Mouse (Mus musculus): ENCODE measurements around the gene Retreg2. TPM values are rescaled to one million over a fixed set of nuclear protein-coding genes. Genes with fewer than 3 reads are reported as not detected.

Gene Retreg2
- 34.9 and 37.0 TPM in 2 replicates for total RNA-seq (2015)
- total RNA-seq (2017), result 34.8 and 35.9 TPM in 2 replicates

GRCm38 (mm10) chr1:75142301-75143261 is at the start of gene Retreg2, which contains the start of gene Cnppd1:
Gene Retreg2, plus strand, starts transcription at chr1:75142778.
Gene Cnppd1, minus strand, starts transcription at chr1:75142711.
- ATAC-seq (ENCODE audit: poor library complexity, severe bottlenecking), result peak; percentile 58

- ATAC-seq (ENCODE audit: poor library complexity, severe bottlenecking), result no peak
These were observed 20.4 kb upstream of the Retreg2 start for GRCm38 (mm10) chr1:75122211-75122610.

- peak; percentile 91 for ATAC-seq (ENCODE audit: poor library complexity, severe bottlenecking)
These were observed 17.9 kb upstream of the Retreg2 start, which contains the start of gene Nhej1 for GRCm38 (mm10) chr1:75124346-75125321. Gene Nhej1, minus strand, starts transcription at chr1:75125200.

GRCm38 (mm10) chr1:75125418-75125817 is 17.2 kb upstream of the Retreg2 start:
- 0 out of 2 replicates have a peak, but pooled peaks have one; percentile 1 for ATAC-seq (ENCODE audit: poor library complexity, severe bottlenecking)

GRCm38 (mm10) chr1:75128641-75129040 is 13.9 kb upstream of the Retreg2 start:
- no peak for ATAC-seq (ENCODE audit: poor library complexity, severe bottlenecking)

GRCm38 (mm10) chr1:75133421-75134207 is 9.0 kb upstream of the Retreg2 start, which contains the start of gene Slc23a3:
Gene Slc23a3, minus strand, starts transcription at chr1:75133890.
- ATAC-seq (ENCODE audit: poor library complexity, severe bottlenecking), result no peak

- no peak for ATAC-seq (ENCODE audit: poor library complexity, severe bottlenecking)
These were observed 6.3 kb upstream of the Retreg2 start for GRCm38 (mm10) chr1:75136293-75136692.

- no peak for ATAC-seq (ENCODE audit: poor library complexity, severe bottlenecking)
These were observed 5.8 kb upstream of the Retreg2 start for GRCm38 (mm10) chr1:75136730-75137129.

- ATAC-seq (ENCODE audit: poor library complexity, severe bottlenecking), result no peak
These were observed 4.1 kb upstream of the Retreg2 start for GRCm38 (mm10) chr1:75138448-75138847.

- no peak for ATAC-seq (ENCODE audit: poor library complexity, severe bottlenecking)
These were observed 1.9 kb upstream of the Retreg2 start for GRCm38 (mm10) chr1:75140601-75141190.

GRCm38 (mm10) chr1:75141486-75142190 is 940 bp upstream of the Retreg2 start:
- ATAC-seq (ENCODE audit: poor library complexity, severe bottlenecking), result peak; percentile 71

GRCm38 (mm10) chr1:75145589-75145988 is 3.0 kb downstream of the Retreg2 start:
- ATAC-seq (ENCODE audit: poor library complexity, severe bottlenecking), result no peak

GRCm38 (mm10) chr1:75147411-75148135 is 5.0 kb downstream of the Retreg2 start:
- no peak for ATAC-seq (ENCODE audit: poor library complexity, severe bottlenecking)

- no peak for ATAC-seq (ENCODE audit: poor library complexity, severe bottlenecking)
These were observed 6.1 kb downstream of the Retreg2 start for GRCm38 (mm10) chr1:75148727-75149126.

- ATAC-seq (ENCODE audit: poor library complexity, severe bottlenecking), result no peak
These were observed 13.3 kb downstream of the Retreg2 start for GRCm38 (mm10) chr1:75155837-75156236.

- ATAC-seq (ENCODE audit: poor library complexity, severe bottlenecking), result no peak
These were observed 16.4 kb downstream of the Retreg2 start for GRCm38 (mm10) chr1:75158990-75159389.

GRCm38 (mm10) chr1:75159540-75160255 is 17.1 kb downstream of the Retreg2 start:
- ATAC-seq (ENCODE audit: poor library complexity, severe bottlenecking), result no peak

- ATAC-seq (ENCODE audit: poor library complexity, severe bottlenecking), result no peak
These were observed 17.7 kb downstream of the Retreg2 start for GRCm38 (mm10) chr1:75160256-75160617.
